Mouse (Mus musculus): Measurements from ENCODE around the gene Rexo4. TPM values are rescaled to one million over a fixed set of nuclear protein-coding genes. Genes with fewer than 3 reads are reported as not detected.

Rexo4 gene
- total RNA-seq, 2 experiments from 2014 or later: 48.2 to 68.2 TPM

DNA sequence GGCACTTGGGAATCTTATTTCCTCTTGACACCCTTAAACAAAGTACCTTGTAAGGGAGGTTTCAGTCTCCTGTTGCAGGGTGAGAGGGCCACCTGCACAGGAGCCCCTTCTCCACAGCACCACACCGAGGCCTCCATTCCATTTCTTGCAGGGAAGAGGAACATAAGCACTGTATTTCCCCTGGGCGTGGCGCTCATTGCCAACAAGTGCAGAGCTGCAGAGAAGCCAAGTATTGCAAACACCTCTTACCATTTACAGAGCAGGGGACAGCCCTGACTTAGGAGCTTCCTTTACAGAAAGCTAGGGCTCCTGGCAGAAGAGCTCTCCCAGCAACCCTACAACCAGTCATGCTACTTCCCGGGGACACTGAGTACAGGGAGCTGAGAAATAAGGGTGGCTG lies 12.0 kb downstream of the Rexo4 start:
- no peak for DNase-seq (ENCODE audit: low spot score in 2 of 2)
- intact Hi-C loops (cut with DNase I): no loop called here

DNA sequence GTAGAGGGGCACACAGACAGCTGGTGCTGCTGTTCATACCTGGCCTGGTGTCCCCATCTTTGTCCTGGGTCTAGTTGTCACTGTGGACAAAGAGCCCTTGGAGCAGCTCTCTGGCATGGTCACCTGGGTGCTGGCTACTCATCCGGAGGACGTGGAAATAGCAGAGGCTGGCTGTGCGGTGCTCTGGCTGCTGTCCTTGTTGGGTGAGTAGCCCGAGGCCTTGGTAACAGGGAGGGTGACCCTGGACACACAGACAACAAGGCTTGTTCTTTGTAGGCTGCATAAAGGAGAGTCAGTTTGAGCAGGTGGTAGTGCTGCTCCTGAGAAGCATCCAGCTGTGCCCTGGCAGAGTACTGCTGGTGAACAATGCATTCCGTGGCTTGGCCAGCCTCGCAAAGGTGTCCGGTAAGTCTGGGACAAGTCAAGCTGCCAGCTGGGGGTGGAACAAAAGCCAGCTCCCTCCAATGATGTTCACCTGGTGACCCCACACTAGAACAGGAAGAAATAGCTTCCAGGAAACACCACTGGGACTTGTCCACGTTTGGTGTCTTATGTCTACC lies 12.8 kb downstream of the Rexo4 start:
- DNase-seq (ENCODE audit: low spot score in 2 of 2): no peak
- intact Hi-C loops (cut with DNase I): no loop called here

DNA sequence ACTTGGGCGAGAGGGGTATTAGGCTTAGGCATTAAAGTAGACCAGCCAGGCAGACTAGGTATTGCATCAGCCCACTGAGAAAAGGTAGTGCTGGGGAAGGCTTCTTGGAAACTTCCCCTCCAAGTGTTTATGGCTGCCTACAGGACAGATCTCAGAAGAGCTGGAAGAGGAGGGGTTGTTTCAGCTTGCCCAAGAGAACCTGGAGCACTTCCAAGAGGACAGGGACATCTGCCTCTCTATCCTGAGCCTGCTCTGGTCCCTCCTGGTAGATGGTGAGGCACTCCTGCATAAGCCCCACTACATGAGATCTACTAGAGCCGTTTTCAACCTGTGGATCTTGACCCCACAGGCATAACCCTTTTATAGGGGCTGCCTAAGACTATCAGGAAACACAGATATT lies 13.8 kb downstream of the Rexo4 start:
- no peak for DNase-seq (ENCODE audit: low spot score in 2 of 2)
- intact Hi-C loops (cut with DNase I): no loop called here

GRCm38 (mm10) chr2:26943253-26943652 lies 20.9 kb downstream of the Rexo4 start:
- intact Hi-C loops (cut with DNase I): no loop called here
- no peak for DNase-seq (ENCODE audit: low spot score in 2 of 2)

- intact Hi-C loops (cut with DNase I): no loop called here
- no peak for DNase-seq (ENCODE audit: low spot score in 2 of 2)
These were observed 22.6 kb downstream of the Rexo4 start for GRCm38 (mm10) chr2:26941539-26941938.

- intact Hi-C loops (cut with DNase I): loop anchor here (10.0 kb wide), 1 partner anchor 298 kb away; no protein-coding TSS in a partner anchor
- DNase-seq (ENCODE audit: low spot score in 2 of 2): no peak
These were observed 27.8 kb downstream of the Rexo4 start for GRCm38 (mm10) chr2:26936425-26936824.

GRCm38 (mm10) chr2:26935286-26935685 lies 28.9 kb downstream of the Rexo4 start:
- no peak for DNase-seq (ENCODE audit: low spot score in 2 of 2)
- intact Hi-C loops (cut with DNase I): loop anchor here (10.0 kb wide), 1 partner anchor 300 kb away; no protein-coding TSS in a partner anchor

GRCm38 (mm10) chr2:26933304-26934055 lies 30.7 kb downstream of the Rexo4 start, which contains the start of the genes Surf4 and Stkld1:
Surf4 (minus strand) TSS chr2:26933928.
Stkld1 (plus strand) TSS chr2:26934047.
- intact Hi-C loops (cut with DNase I): loop anchor here (2.0 to 10.0 kb wide), 3 partner anchors 74 to 301 kb away; partner anchors contain the start of gene Cacfd1

GRCm38 (mm10) chr2:26932473-26933303 lies 31.5 kb downstream of the Rexo4 start:
- intact Hi-C loops (cut with DNase I): loop anchor here (2.0 to 10.0 kb wide), 3 partner anchors 75 to 302 kb away; partner anchors contain the start of gene Cacfd1
- DNase-seq (ENCODE audit: low spot score in 2 of 2): no peak

More at GRCm38 (mm10) chr2:26933304-26934055, 30.7 kb downstream of the Rexo4 start, which contains the start of the genes Surf4 and Stkld1:
- DNase-seq (ENCODE audit: low spot score in 2 of 2): peak; percentile 91 to 94

DNA sequence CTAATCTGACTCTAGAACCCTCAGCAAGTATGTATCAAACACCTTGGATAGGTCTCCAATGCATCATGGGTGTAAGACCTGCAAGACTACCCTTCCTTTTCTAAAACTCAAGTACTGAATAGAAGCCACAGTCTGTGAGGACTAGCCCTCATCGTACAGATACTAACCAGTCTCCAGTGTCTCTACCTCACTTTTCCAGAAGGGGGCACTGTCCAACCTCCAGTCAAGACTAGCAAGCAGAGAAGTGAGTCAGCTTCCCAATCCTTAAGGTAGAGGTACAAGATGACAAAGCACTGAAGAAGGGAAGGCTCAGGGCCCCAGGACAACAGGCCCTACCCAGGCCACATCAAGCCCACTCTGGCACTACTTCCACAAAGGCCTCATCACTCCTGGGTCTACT lies 33.8 kb downstream of the Rexo4 start:
- DNase-seq (ENCODE audit: low spot score in 2 of 2): peak; percentile 52 to 63
- intact Hi-C loops (cut with DNase I): loop anchor here (5.0 to 10.0 kb wide), 2 partner anchors 77 to 304 kb away; partner anchors contain the start of gene Cacfd1

- no peak for DNase-seq (ENCODE audit: low spot score in 2 of 2)
- intact Hi-C loops (cut with DNase I): no loop called here
These were observed 36.3 kb downstream of the Rexo4 start for GRCm38 (mm10) chr2:26927745-26928476.

- intact Hi-C loops (cut with DNase I): no loop called here
- DNase-seq (ENCODE audit: low spot score in 2 of 2): no peak
These were observed 42.4 kb downstream of the Rexo4 start for GRCm38 (mm10) chr2:26921784-26922183.

- intact Hi-C loops (cut with DNase I): no loop called here
- DNase-seq (ENCODE audit: low spot score in 2 of 2): no peak
These were observed 43.9 kb downstream of the Rexo4 start for GRCm38 (mm10) chr2:26920190-26920855.

- DNase-seq (ENCODE audit: low spot score in 2 of 2): no peak
- intact Hi-C loops (cut with DNase I): loop anchor here (5.0 to 10.0 kb wide), 2 partner anchors 108 to 475 kb away; partner anchors contain the start of genes Sec16a and Slc2a6
These were observed 44.5 kb downstream of the Rexo4 start for GRCm38 (mm10) chr2:26919684-26920083.

GRCm38 (mm10) chr2:26916738-26917137 lies 47.4 kb downstream of the Rexo4 start:
- DNase-seq (ENCODE audit: low spot score in 2 of 2): no peak
- intact Hi-C loops (cut with DNase I): loop anchor here (5.0 to 10.0 kb wide), 2 partner anchors 111 to 472 kb away; partner anchors contain the start of genes Sec16a and Slc2a6

- DNase-seq (ENCODE audit: low spot score in 2 of 2): peak; percentile 89 to 90
- intact Hi-C loops (cut with DNase I): loop anchor here (5.0 to 10.0 kb wide), 2 partner anchors 111 to 471 kb away; partner anchors contain the start of genes Sec16a and Slc2a6
These were observed 48.1 kb downstream of the Rexo4 start, which contains the start of the genes Surf2 and Surf1 for GRCm38 (mm10) chr2:26915927-26916728. Surf2 (plus strand) TSS chr2:26916367. Surf1 (minus strand) TSS chr2:26916530.
